Mouse (Mus musculus): ENCODE results near the gene Cops9. TPM values are rescaled to one million over a fixed set of nuclear protein-coding genes. Genes with fewer than 3 reads are reported as not detected.
A peak's percentile ranks its signal among the peaks of the same experiment; 100 is the strongest.

Cops9 gene
- total and polyA plus RNA-seq, 2 experiments from 2014 or later, result 223 to 676 TPM

DNA sequence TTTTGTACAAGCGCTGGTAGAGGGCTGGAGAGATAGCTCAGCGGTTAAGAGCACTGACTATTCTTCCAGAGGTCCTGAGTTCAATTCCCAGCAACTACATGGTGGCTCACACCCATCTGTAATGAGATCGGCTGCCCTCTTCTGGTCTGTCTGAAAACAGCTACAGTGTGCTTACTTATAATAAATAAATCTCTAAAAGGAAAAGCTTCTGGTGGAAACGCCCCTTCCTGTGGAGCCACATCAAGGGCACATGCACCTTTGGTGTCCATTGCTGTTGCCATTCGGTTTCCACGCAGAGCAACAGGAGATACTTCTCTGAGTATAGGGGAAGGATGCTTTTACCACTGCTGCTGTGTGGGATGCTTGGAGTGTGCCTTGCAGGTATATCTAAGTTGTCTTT is 8.8 kb downstream of the Cops9 start:
- WGBS, result 76% methylated on average over 6 of the region's 6 CpGs
- ATAC-seq (no peak), DNase-seq (ENCODE audit: low spot score) (no peak)
- Histone ChIP-seq H3K4me1 (ENCODE audit: insufficient read depth, low read length) (no peaks in the 10 kb centered on the region), H3K9me3 (ENCODE audit: low read length) (no peaks in the 10 kb centered on the region), H3K4me3 (ENCODE audit: low read length) (no peak overlapping the region), H3K9ac (replicated peaks; ENCODE audit: low read length) (no peak overlapping the region), H3K27me3 (ENCODE audit: insufficient read depth, low read length) (no peaks in the 10 kb centered on the region), H3K36me3 (ENCODE audit: insufficient read depth, low read length) (peaks cover 13% of the 10 kb centered on the region), H3K27ac (no peak overlapping the region), H3K4me2 (ENCODE audit: low read depth, low read length) (no peak overlapping the region)
- no peak for TF ChIP-seq CTCF (IDR thresholded peaks at IDR 0.05; ENCODE audit: low read depth)

DNA sequence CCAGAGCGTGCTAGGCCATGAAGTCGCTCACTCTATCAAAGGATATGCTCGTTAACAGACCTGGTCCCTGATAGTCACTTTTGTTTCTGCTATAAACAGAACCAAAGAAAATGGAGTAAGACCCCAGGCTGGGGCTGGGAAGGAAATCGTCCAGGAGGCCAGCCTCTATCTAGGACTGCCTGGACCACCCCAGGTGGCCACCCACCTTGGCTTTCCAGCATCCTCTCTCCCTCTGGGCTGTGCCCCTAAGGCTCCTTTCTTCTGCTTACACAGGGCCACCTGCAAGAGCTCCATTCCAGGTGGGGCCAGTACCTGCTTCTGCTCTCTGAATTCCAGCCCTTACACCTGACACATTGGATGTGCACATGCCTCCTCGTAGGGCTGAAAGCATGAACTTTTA is 9.6 kb downstream of the Cops9 start:
- no peaks in the 10 kb centered on the region for H3K27me3 ChIP-seq (ENCODE audit: insufficient read depth, low read length)
- TF ChIP-seq CTCF (IDR thresholded peaks at IDR 0.05; ENCODE audit: low read depth), result no peak
- ATAC-seq, result no peak
- DNase-seq (ENCODE audit: low spot score), result no peak
- WGBS, result 76% methylated on average over 5 of the region's 5 CpGs
- no peak overlapping the region for H3K9ac ChIP-seq (replicated peaks; ENCODE audit: low read length)
- no peaks in the 10 kb centered on the region for H3K9me3 ChIP-seq (ENCODE audit: low read length)
- peaks cover 7% of the 10 kb centered on the region; the same call in 1 of the 2 replicates for H3K36me3 ChIP-seq (ENCODE audit: insufficient read depth, low read length)
- H3K4me3 ChIP-seq (ENCODE audit: low read length), result no peak overlapping the region
- H3K4me2 ChIP-seq (ENCODE audit: low read depth, low read length), result no peak overlapping the region
- no peak overlapping the region for H3K27ac ChIP-seq
- no peaks in the 10 kb centered on the region for H3K4me1 ChIP-seq (ENCODE audit: insufficient read depth, low read length)

DNA sequence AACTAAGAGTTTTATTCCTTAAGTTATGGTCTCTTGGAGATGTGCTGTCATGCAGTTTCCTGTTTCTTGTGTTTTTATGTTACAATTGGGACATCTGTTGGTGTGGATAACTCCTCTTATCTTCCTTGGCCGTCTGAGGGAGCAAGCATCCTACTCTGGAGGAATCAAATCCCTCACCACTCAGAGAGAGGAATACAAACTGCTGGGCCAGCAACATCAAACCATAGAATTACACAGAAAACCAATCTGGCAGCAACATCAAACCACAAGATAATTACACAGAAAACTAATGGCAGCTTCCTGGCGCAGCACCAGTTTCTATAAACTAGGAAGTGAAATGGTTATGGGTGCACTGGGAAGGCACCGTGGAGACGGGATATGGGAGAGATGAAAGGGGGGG is 13.6 kb downstream of the Cops9 start:
- Histone ChIP-seq H3K27ac (no peak overlapping the region), H3K9me3 (ENCODE audit: low read length) (no peaks in the 10 kb centered on the region), H3K36me3 (ENCODE audit: insufficient read depth, low read length) (no peaks in the 10 kb centered on the region), H3K4me3 (ENCODE audit: low read length) (no peak overlapping the region), H3K4me2 (ENCODE audit: low read depth, low read length) (no peak overlapping the region), H3K9ac (replicated peaks; ENCODE audit: low read length) (no peak overlapping the region), H3K27me3 (ENCODE audit: insufficient read depth, low read length) (no peaks in the 10 kb centered on the region), H3K4me1 (ENCODE audit: insufficient read depth, low read length) (no peaks in the 10 kb centered on the region)
- DNase-seq (ENCODE audit: low spot score) (no peak), ATAC-seq (no peak)
- WGBS, result 51% methylated on average over 4 of the region's 4 CpGs
- no peak for TF ChIP-seq CTCF (IDR thresholded peaks at IDR 0.05; ENCODE audit: low read depth)

DNA sequence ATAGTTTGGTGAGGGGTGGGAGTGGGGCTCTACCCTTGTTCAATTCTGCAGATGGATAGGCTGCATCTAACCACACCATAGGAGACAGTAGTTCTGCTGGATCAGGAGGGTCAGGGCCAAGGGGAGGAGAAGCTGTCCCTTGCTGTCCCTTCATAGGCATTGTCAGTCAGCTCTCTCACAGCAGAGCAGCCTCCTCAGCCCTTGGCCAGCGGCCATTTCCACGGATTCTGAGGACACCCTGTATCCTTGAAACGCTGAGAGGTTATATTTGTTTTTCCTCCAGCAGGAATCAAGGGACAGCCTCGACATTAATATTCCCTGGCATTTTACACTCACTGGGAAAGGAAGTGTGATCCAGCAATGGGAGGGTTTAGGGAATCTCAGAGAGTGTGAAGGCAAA is 23.4 kb downstream of the Cops9 start:
- no peak for DNase-seq (ENCODE audit: low spot score)
- H3K27me3 ChIP-seq (ENCODE audit: insufficient read depth, low read length), result no peaks in the 10 kb centered on the region
- no peak overlapping the region for H3K9ac ChIP-seq (replicated peaks; ENCODE audit: low read length)
- no peak overlapping the region for H3K4me2 ChIP-seq (ENCODE audit: low read depth, low read length)
- TF ChIP-seq CTCF (IDR thresholded peaks at IDR 0.05; ENCODE audit: low read depth), result no peak
- no peak overlapping the region for H3K27ac ChIP-seq
- ATAC-seq, result no peak
- no peaks in the 10 kb centered on the region for H3K9me3 ChIP-seq (ENCODE audit: low read length)
- no peaks in the 10 kb centered on the region for H3K36me3 ChIP-seq (ENCODE audit: insufficient read depth, low read length)
- no peak overlapping the region for H3K4me3 ChIP-seq (ENCODE audit: low read length)
- WGBS, result 47% methylated on average over 4 of the region's 4 CpGs
- H3K4me1 ChIP-seq (ENCODE audit: insufficient read depth, low read length), result no peaks in the 10 kb centered on the region

DNA sequence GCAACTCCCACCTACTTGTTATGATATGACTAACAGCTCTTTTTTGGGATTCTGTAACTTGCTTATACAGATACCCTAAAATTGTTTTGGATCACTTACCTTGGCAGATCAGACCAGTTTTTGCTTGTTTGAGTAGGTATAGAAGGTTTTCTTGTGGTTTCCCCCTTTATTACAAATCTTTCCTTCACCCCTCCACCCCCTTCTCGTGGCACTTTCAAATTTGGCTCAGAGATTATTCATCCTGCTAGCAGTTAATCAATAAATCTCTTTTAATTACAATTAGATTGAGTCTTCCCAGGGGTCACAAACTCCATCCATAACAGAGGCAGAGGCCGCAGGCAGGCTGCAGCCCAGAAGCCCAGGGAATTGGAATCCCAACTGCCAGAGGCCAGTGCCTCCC is 24.3 kb downstream of the Cops9 start, which contains the start of gene Olfr12:
Olfr12 (plus strand) TSS at position 301 of the 400 bp plus-strand sequence.
- 56% methylated on average over 2 of the region's 2 CpGs for WGBS
- H3K4me1 ChIP-seq (ENCODE audit: insufficient read depth, low read length), result no peaks in the 10 kb centered on the region
- no peak within 1 kb of the TSS for H3K4me2 ChIP-seq (ENCODE audit: low read depth, low read length)
- no peaks in the 10 kb centered on the region for H3K9me3 ChIP-seq (ENCODE audit: low read length)
- H3K9ac ChIP-seq (replicated peaks; ENCODE audit: low read length), result no peak within 1 kb of the TSS
- ATAC-seq, result no peak
- no peak for DNase-seq (ENCODE audit: low spot score)
- H3K27me3 ChIP-seq (ENCODE audit: insufficient read depth, low read length), result no peaks in the 10 kb centered on the region
- H3K27ac ChIP-seq, result no peak within 1 kb of the TSS
- no peak for TF ChIP-seq CTCF (IDR thresholded peaks at IDR 0.05; ENCODE audit: low read depth)
- H3K4me3 ChIP-seq (ENCODE audit: low read length), result no peak within 1 kb of the TSS
- no peaks in the 10 kb centered on the region for H3K36me3 ChIP-seq (ENCODE audit: insufficient read depth, low read length)

DNA sequence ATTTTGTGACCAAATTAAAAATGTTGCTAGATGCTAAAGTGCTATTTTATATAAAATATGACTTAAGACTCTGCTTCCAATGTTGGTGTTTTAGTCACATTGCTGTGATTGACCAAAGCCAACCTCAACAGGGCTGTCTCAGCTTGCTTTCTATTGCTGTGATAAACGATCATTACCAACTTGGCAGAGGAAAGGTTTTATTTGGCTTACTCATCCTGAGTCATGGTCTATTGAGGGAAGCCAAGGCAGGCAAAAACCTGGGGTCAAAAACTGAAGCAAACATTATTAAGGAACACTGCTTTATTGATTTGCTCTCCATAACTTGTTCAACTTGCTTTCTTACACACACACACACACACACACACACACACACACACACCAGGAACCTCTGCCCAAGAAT is 25.7 kb downstream of the Cops9 start:
- Histone ChIP-seq H3K9me3 (ENCODE audit: low read length) (no peaks in the 10 kb centered on the region), H3K4me1 (ENCODE audit: insufficient read depth, low read length) (no peaks in the 10 kb centered on the region), H3K4me2 (ENCODE audit: low read depth, low read length) (no peak overlapping the region), H3K9ac (replicated peaks; ENCODE audit: low read length) (no peak overlapping the region), H3K27me3 (ENCODE audit: insufficient read depth, low read length) (no peaks in the 10 kb centered on the region), H3K4me3 (ENCODE audit: low read length) (no peak overlapping the region), H3K36me3 (ENCODE audit: insufficient read depth, low read length) (no peaks in the 10 kb centered on the region), H3K27ac (no peak overlapping the region)
- TF ChIP-seq CTCF (IDR thresholded peaks at IDR 0.05; ENCODE audit: low read depth), result no peak
- 86% methylated on average over 1 of the region's 1 CpGs for WGBS
- ATAC-seq (no peak), DNase-seq (ENCODE audit: low spot score) (no peak)

DNA sequence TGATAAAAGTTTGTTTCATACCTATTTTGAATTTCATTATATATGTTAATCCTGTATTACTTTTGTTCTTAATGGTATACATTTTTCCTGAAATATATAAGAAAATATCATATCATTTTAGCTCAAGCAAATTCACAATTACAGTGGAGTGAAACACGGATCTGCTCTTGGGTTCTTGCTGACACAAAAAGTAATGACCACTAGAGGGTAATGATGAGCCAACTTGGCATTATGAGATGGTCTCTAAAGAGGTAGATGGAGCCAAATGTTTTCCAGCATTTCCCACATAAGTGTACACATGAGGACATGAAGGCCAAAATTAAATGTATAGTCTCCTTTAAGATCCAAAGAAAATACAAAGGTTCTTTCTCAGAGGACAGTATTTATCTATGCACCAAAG is 27.3 kb downstream of the Cops9 start:
- H3K4me1 ChIP-seq (ENCODE audit: insufficient read depth, low read length), result no peaks in the 10 kb centered on the region
- no peak overlapping the region for H3K4me3 ChIP-seq (ENCODE audit: low read length)
- H3K36me3 ChIP-seq (ENCODE audit: insufficient read depth, low read length), result no peaks in the 10 kb centered on the region
- H3K27ac ChIP-seq, result no peak overlapping the region
- no peaks in the 10 kb centered on the region for H3K9me3 ChIP-seq (ENCODE audit: low read length)
- DNase-seq (ENCODE audit: low spot score) (peak; percentile 84), ATAC-seq (peak; percentile 64; the same call in 1 of the 2 replicates)
- TF ChIP-seq CTCF (IDR thresholded peaks at IDR 0.05; ENCODE audit: low read depth), result peak; percentile 77
- H3K9ac ChIP-seq (replicated peaks; ENCODE audit: low read length), result no peak overlapping the region
- H3K4me2 ChIP-seq (ENCODE audit: low read depth, low read length), result no peak overlapping the region
- 5% methylated on average over 1 of the region's 1 CpGs for WGBS
- H3K27me3 ChIP-seq (ENCODE audit: insufficient read depth, low read length), result no peaks in the 10 kb centered on the region
